In genomic region chr12:16589966-16590365, GRCm38 (mm10) we compare ENCODE assay signal across 8 mouse cellular contexts. TPM values are rescaled to one million over a fixed set of nuclear protein-coding genes. Genes with fewer than 3 reads are reported as not detected.
A peak's percentile ranks its signal among the peaks of the same experiment; 100 is the strongest.
DNase-seq lines count a peak whose midpoint lies in the region; ATAC-seq and TF ChIP-seq lines count a peak whose summit lies in the region.

No protein-coding gene starts in this region.

- no peaks in the 10 kb centered on the region for H3K9me3 ChIP-seq in heart, embryonic 16.5 days (replicated peaks; ENCODE audit: control insufficient read depth, low read length)
- no peaks in the 10 kb centered on the region for H3K9me3 ChIP-seq in liver, embryonic 13.5 days (replicated peaks)
- H3K9me3 ChIP-seq in neural tube, embryonic 15.5 days (replicated peaks), result no peaks in the 10 kb centered on the region

- TF ChIP-seq CTCF in kidney, adult 2 months (conservative IDR thresholded peaks at IDR 0.05; ENCODE audit: insufficient read depth, insufficient read length, low read depth, low read length), result no peak

- ATAC-seq in heart, embryonic 16.5 days (replicated peaks; ENCODE audit: extremely low read depth, insufficient read depth, low FRiP score), result no peak
- ATAC-seq in liver, embryonic 13.5 days (ENCODE audit: low read depth), result no peak
- no peak; the same call in 1 of the 2 replicates for ATAC-seq in neural tube, embryonic 15.5 days (ENCODE audit: low FRiP score)
- no peak for ATAC-seq in erythroblast, adult 5-6 weeks (replicated peaks; ENCODE audit: low FRiP score, poor library complexity, severe bottlenecking)

- TF ChIP-seq POLR2A in kidney, adult 2 months (IDR thresholded peaks at IDR 0.05; ENCODE audit: low read depth, low read length), result no peak

- 10% methylated on average over 4 of the region's 4 CpGs for WGBS in kidney, adult 2 months
- 25% methylated on average over 4 of the region's 4 CpGs for WGBS in heart, embryonic 16.5 days
- 24% methylated on average over 4 of the region's 4 CpGs for WGBS in liver, embryonic 13.5 days (ENCODE audit: insufficient replicate concordance)
- 30% methylated on average over 4 of the region's 4 CpGs for WGBS in neural tube, embryonic 15.5 days

- peaks cover 27% of the 10 kb centered on the region for H3K4me1 ChIP-seq in kidney, adult 2 months (ENCODE audit: control insufficient read depth, insufficient read depth, low read length)
- H3K4me1 ChIP-seq in heart, embryonic 16.5 days (ENCODE audit: control insufficient read depth, insufficient read depth, low read length), result peaks cover 27% of the 10 kb centered on the region
- H3K4me1 ChIP-seq in liver, embryonic 13.5 days (replicated peaks), result peaks cover 72% of the 10 kb centered on the region
- H3K4me1 ChIP-seq in neural tube, embryonic 15.5 days, result peaks cover 65% of the 10 kb centered on the region

- H3K27ac ChIP-seq in kidney, adult 2 months (ENCODE audit: insufficient read depth, low read depth, low read length), result no peak overlapping the region
- H3K27ac ChIP-seq in heart, embryonic 16.5 days (ENCODE audit: low read length), result no peak overlapping the region
- H3K27ac ChIP-seq in liver, embryonic 13.5 days, result no peak overlapping the region
- H3K27ac ChIP-seq in neural tube, embryonic 15.5 days (replicated peaks), result no peak overlapping the region

- DNase-seq in kidney, adult 2 months, result peak; percentile 69
- DNase-seq in kidney, postnatal 10 days, result no peak
- no peak for DNase-seq in liver, embryonic 13.5 days
- DNase-seq in layer of hippocampus, adult 9-11 months, result no peak
- no peak for DNase-seq in gastrocnemius, postnatal 10 days

- peak overlapping the region; percentile 88; the same call in 1 of the 2 replicates for H3K4me2 ChIP-seq in heart, embryonic 16.5 days (ENCODE audit: low read depth, low read length)
- H3K4me2 ChIP-seq in liver, embryonic 13.5 days, result peak overlapping the region; percentile 96
- peak overlapping the region; percentile 78 for H3K4me2 ChIP-seq in neural tube, embryonic 15.5 days

- no peaks in the 10 kb centered on the region for H3K27me3 ChIP-seq in kidney, adult 2 months (replicated peaks; ENCODE audit: control insufficient read depth, insufficient read depth, low read length)
- no peaks in the 10 kb centered on the region for H3K27me3 ChIP-seq in heart, embryonic 16.5 days (ENCODE audit: control insufficient read depth, insufficient read depth, low read length)
- 0 out of 2 replicates have a peak, but pooled peaks cover 4% of the 10 kb centered on the region for H3K27me3 ChIP-seq in liver, embryonic 13.5 days
- H3K27me3 ChIP-seq in neural tube, embryonic 15.5 days (replicated peaks), result no peaks in the 10 kb centered on the region

- no peak overlapping the region; the same call in 1 of the 2 replicates for H3K4me3 ChIP-seq in kidney, adult 2 months (ENCODE audit: insufficient read depth, low read depth, low read length)
- H3K4me3 ChIP-seq in heart, embryonic 16.5 days (ENCODE audit: low read length), result no peak overlapping the region; the same call in 1 of the 2 replicates
- H3K4me3 ChIP-seq in liver, embryonic 13.5 days (replicated peaks), result peak overlapping the region; percentile 76
- peak overlapping the region; percentile 83 for H3K4me3 ChIP-seq in neural tube, embryonic 15.5 days (replicated peaks)

- H3K9ac ChIP-seq in heart, embryonic 16.5 days (ENCODE audit: low read length), result no peak overlapping the region
- H3K9ac ChIP-seq in liver, embryonic 13.5 days, result no peak overlapping the region; the same call in 1 of the 2 replicates
- no peak overlapping the region for H3K9ac ChIP-seq in neural tube, embryonic 15.5 days (replicated peaks)

- no peaks in the 10 kb centered on the region for H3K36me3 ChIP-seq in kidney, adult 2 months (ENCODE audit: control insufficient read depth, insufficient read depth, low read length)
- no peaks in the 10 kb centered on the region for H3K36me3 ChIP-seq in heart, embryonic 16.5 days (ENCODE audit: control insufficient read depth, insufficient read depth)
- H3K36me3 ChIP-seq in liver, embryonic 13.5 days, result no peaks in the 10 kb centered on the region
- H3K36me3 ChIP-seq in neural tube, embryonic 15.5 days, result no peaks in the 10 kb centered on the region

RNA-seq across cellular contexts. Expression of gene Lpin1, which starts 20.8 kb away (rescaled TPM):
- 33.5 and 34.2 TPM in 2 replicates for polyA plus RNA-seq in kidney, adult 2 months (2012; rRNA removed)
- 7.5 and 8.3 TPM in 2 replicates for polyA plus RNA-seq in heart, embryonic 16.5 days (2015; fragmentation: Nextera tagmentation; extraction: Ambion mirVana)
- 5.3 and 6.8 TPM in 2 replicates for polyA plus RNA-seq in liver, embryonic 13.5 days (2015; fragmentation: Nextera tagmentation; extraction: Ambion mirVana)
- polyA plus RNA-seq in neural tube, embryonic 15.5 days (2015; fragmentation: Nextera tagmentation; extraction: Ambion mirVana), result 13.2 and 15.5 TPM in 2 replicates
- total RNA-seq in gastrocnemius, postnatal 10 days (2021), result 10 to 100 TPM; 29.6 to 48.0 TPM
- total RNA-seq in erythroblast, adult 5-6 weeks (2015; ENCODE audit: low replicate concordance), result 3.3 and 3.6 TPM in 2 replicates
- 3.8 and 4.2 TPM in 2 replicates for total RNA-seq in erythroblast, adult 5-6 weeks (2017; ENCODE audit: low replicate concordance)

Comparison
In these comparisons a context has a peak if more than half of its experiments do, and no peak if none do; other contexts are left out.
1. H3K4me3 ChIP-seq: peak in liver, embryonic 13.5 days (single experiment) and neural tube, embryonic 15.5 days (single experiment); none in kidney, adult 2 months (single experiment) and heart, embryonic 16.5 days (single experiment).
2. Peak in every context shown above with its lines, with median percentiles within 50 percentile points of each other: H3K4me2 ChIP-seq.